Mouse (Mus musculus) limb, embryonic 12.5 days (tissue): Measurements from ENCODE around the gene Cacna1d. TPM values are rescaled to one million over a fixed set of nuclear protein-coding genes. Genes with fewer than 3 reads are reported as not detected.

Experiments used
- ATAC-seq: fragments of 200-750 bp; cut with Nextera tagmentation; 2 replicates; pipeline ENCODE4 v1.8.0; 2017; ENCODE audit warnings: low read depth, moderate TSS enrichment; ENCODE audit not compliant: insufficient number of reproducible peaks, insufficient read depth, low FRiP score, low TSS enrichment
- H3K27ac ChIP-seq: fragments of 300-500 bp; sonication (generic); 2 replicates; pipeline ENCODE4 v1.5.1; 2016; ENCODE audit warnings: mild to moderate bottlenecking, moderate library complexity
- H3K27me3 ChIP-seq: fragments of 300-500 bp; sonication (generic); 2 replicates; pipeline ENCODE4 v1.6.1; 2016; ENCODE audit warnings: mild to moderate bottlenecking, moderate library complexity
- H3K36me3 ChIP-seq: fragments of 300-500 bp; sonication (generic); 2 replicates; pipeline ENCODE4 v1.6.1; 2016; ENCODE audit warnings: mild to moderate bottlenecking, moderate library complexity
- H3K4me1 ChIP-seq: fragments of 300-500 bp; sonication (generic); replicated peaks from 2 replicates; pipeline ENCODE4 v1.6.1; 2016
- H3K4me2 ChIP-seq: fragments of 300-500 bp; sonication (generic); 2 replicates; pipeline ENCODE4 v1.6.1; 2016; ENCODE audit warnings: mild to moderate bottlenecking, moderate library complexity
- H3K4me3 ChIP-seq: fragments of 300-500 bp; sonication (generic); replicated peaks from 2 replicates; pipeline ENCODE4 v1.5.1; 2016; ENCODE audit warnings: mild to moderate bottlenecking
- H3K9ac ChIP-seq: fragments of 300-500 bp; sonication (generic); replicated peaks from 2 replicates; pipeline ENCODE4 v1.6.1; 2016; ENCODE audit warnings: mild to moderate bottlenecking, moderate library complexity
- H3K9me3 ChIP-seq: fragments of 300-500 bp; sonication (generic); 2 replicates; pipeline ENCODE4 v1.6.1; 2016; ENCODE audit warnings: mild to moderate bottlenecking, moderate library complexity
- WGBS: fragments of 180-500 bp; shearing (Covaris S2); methylation state at CpG from one replicate; pipeline ENCODE4 v1.1.7; 2016; 5-methylcytosine and 5-hydroxymethylcytosine counted together
- polyA plus RNA-seq: library from polyadenylated mRNA; unstranded; fragments of >200 nt; fragmentation: Nextera tagmentation; extraction: Ambion mirVana; gene quantifications from 2 replicates; pipeline ENCODE4 v1.2.1, GENCODE M21; 2016

The Cacna1d gene
- 3.0 and 3.6 TPM in 2 replicates for polyA plus RNA-seq

DNA sequence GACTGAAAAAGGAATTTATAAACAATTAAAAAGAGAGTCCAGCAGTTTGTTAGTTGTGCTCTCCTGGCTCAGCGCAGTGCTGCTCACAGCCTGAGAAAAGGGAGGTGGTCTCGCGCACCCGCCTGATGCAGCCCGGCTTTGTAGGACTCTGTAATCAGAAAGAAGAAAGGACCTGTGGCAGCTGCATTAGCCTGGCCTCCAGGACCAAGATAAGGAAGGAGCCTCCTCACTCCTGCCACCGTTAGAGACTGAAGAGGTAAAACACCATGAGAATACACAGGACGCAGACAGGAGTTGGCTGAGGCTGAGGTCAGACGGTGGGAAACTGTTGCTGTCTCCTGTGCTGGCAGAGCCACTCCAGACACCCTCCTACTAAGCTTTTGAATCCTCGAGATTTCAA lies at the start of gene Cacna1d:
TSS of gene Cacna1d (minus strand) at position 114 of the 400 bp plus-strand sequence.
- no peak within 1 kb of the TSS for H3K4me2 ChIP-seq
- H3K27me3 ChIP-seq = no peaks in the 10 kb centered on the region
- no peaks in the 10 kb centered on the region for H3K9me3 ChIP-seq
- H3K27ac ChIP-seq = no peak within 1 kb of the TSS
- H3K9ac ChIP-seq = no peak within 1 kb of the TSS
- peaks cover 89% of the 10 kb centered on the region for H3K36me3 ChIP-seq
- ATAC-seq = no peak
- H3K4me3 ChIP-seq = no peak within 1 kb of the TSS
- 84% methylated on average over 9 of the region's 9 CpGs for WGBS
- H3K4me1 ChIP-seq = no peaks in the 10 kb centered on the region

GRCm38 (mm10) chr14:30533780-30534450 lies 42.7 kb upstream of the Cacna1d start:
- no peaks in the 10 kb centered on the region for H3K27me3 ChIP-seq
- H3K4me1 ChIP-seq = no peaks in the 10 kb centered on the region
- no peak for ATAC-seq
- no peak overlapping the region for H3K4me3 ChIP-seq
- 88% methylated on average over 6 of the region's 6 CpGs for WGBS
- peaks cover 6% of the 10 kb centered on the region for H3K36me3 ChIP-seq
- H3K27ac ChIP-seq = no peak overlapping the region
- H3K4me2 ChIP-seq = no peak overlapping the region
- no peaks in the 10 kb centered on the region for H3K9me3 ChIP-seq
- H3K9ac ChIP-seq = no peak overlapping the region

DNA sequence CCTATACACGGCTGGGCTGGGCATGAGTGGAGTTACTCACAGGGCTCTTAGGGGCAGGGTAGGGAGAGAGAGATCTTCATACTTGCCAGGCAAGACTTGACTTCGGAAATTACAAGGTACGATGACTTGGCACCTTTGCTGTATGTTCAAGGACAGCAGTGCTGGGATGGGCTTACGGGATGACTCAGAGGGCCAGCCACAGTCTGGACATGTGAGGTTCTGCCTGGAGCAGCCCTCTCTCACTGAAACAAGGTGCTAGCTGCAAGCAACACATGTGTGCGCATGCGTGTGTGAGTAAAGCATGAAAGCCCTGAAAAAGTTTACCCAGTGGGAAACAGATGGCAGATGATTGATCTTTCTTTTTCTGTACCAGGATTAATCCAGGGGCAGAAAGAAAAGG lies 40.6 kb upstream of the Cacna1d start:
- H3K4me2 ChIP-seq = no peak overlapping the region
- H3K9ac ChIP-seq = no peak overlapping the region
- WGBS = 92% methylated on average over 6 of the region's 6 CpGs
- ATAC-seq = no peak
- H3K36me3 ChIP-seq = peaks cover 23% of the 10 kb centered on the region
- no peaks in the 10 kb centered on the region for H3K9me3 ChIP-seq
- no peak overlapping the region for H3K27ac ChIP-seq
- no peaks in the 10 kb centered on the region for H3K4me1 ChIP-seq
- H3K4me3 ChIP-seq = no peak overlapping the region
- H3K27me3 ChIP-seq = no peaks in the 10 kb centered on the region

- WGBS = 89% methylated on average over 5 of the region's 5 CpGs
- no peak overlapping the region for H3K9ac ChIP-seq
Observed at GRCm38 (mm10) chr14:30531431-30531830, 40.2 kb upstream of the Cacna1d start.

DNA sequence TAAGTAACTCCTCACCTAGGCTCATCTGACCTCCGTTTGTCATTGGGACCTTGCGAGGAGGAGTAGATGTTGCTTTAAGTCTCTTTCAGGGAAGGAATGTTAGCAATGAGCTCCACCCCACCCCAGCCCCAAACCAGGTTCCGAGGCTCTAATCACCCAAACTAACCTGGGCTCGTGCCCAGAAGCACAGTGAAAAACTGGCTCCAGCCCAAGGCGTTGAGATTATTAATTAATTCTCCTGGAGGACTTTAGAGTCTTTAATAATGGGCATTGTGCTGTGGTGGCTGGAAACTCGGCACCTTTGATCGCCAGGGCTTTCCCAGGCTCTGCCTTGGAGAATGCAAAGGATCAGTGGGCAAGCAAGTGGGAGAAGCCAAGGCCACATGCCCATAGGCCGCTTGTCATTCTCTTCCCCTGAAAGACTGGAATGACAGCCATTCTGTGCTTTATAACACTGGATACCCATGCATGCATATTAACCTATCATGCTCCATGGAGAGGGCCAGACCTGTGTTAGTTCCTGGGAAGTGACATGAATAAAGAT lies 39.5 kb upstream of the Cacna1d start:
- Histone ChIP-seq H3K9me3 (no peaks in the 10 kb centered on the region), H3K4me3 (no peak overlapping the region), H3K36me3 (peaks cover 32% of the 10 kb centered on the region), H3K9ac (no peak overlapping the region), H3K4me1 (no peaks in the 10 kb centered on the region), H3K4me2 (no peak overlapping the region), H3K27me3 (no peaks in the 10 kb centered on the region), H3K27ac (no peak overlapping the region)
- no peak for ATAC-seq
- 80% methylated on average over 8 of the region's 8 CpGs for WGBS

More at GRCm38 (mm10) chr14:30531431-30531830, 40.2 kb upstream of the Cacna1d start:
- no peaks in the 10 kb centered on the region for H3K9me3 ChIP-seq
- no peak overlapping the region for H3K27ac ChIP-seq
- no peak overlapping the region for H3K4me2 ChIP-seq
- ATAC-seq = no peak
- no peaks in the 10 kb centered on the region for H3K4me1 ChIP-seq
- H3K4me3 ChIP-seq = no peak overlapping the region
- no peaks in the 10 kb centered on the region for H3K27me3 ChIP-seq
- peaks cover 26% of the 10 kb centered on the region for H3K36me3 ChIP-seq

DNA sequence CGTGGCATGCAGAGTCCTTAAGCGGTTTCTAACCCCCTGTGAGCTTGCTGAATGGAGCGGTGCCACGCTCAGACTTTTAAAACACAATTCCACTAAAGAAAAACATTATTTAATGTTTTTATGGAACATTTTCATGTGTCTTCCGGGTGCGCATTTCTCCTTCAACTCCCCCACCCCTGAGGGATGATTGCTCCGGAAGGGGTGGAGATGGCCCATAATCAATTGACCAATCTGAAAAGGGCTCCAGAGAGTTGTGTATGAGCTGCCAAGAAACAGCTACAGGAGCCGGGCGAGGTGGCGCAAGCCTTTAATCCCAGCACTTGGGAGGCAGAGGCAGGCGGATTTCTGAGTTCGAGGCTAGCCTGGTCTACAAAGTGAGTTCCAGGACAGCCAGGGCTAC lies 38.2 kb upstream of the Cacna1d start:
- ATAC-seq = no peak
- Histone ChIP-seq H3K4me1 (no peaks in the 10 kb centered on the region), H3K4me2 (no peak overlapping the region), H3K27ac (no peak overlapping the region), H3K27me3 (no peaks in the 10 kb centered on the region), H3K9ac (no peak overlapping the region), H3K9me3 (no peaks in the 10 kb centered on the region), H3K36me3 (peaks cover 46% of the 10 kb centered on the region), H3K4me3 (no peak overlapping the region)
- WGBS = 96% methylated on average over 12 of the region's 12 CpGs

DNA sequence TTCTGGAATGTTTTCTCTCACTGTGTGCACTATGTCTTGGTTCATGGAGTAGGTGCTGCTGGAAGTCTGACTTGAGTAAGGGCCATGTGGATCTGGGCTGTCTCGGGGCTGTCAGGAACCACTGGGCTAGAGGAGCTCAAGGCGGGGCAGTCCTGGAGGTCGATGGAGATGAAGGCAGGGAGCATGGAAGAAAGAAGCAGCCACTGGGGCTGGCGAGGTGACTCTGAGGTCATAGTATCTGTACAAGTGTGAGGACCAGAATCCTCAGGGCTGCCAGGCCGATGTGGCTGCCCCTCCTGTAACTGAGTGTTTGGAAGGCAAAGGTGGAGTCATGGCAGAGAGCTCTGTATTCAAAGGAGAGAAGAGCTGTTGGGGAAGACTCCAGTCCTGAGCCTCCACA lies 37.7 kb upstream of the Cacna1d start:
- no peak for ATAC-seq
- Histone ChIP-seq H3K4me3 (no peak overlapping the region), H3K9ac (no peak overlapping the region), H3K4me1 (no peaks in the 10 kb centered on the region), H3K27me3 (no peaks in the 10 kb centered on the region), H3K36me3 (peaks cover 51% of the 10 kb centered on the region), H3K9me3 (no peaks in the 10 kb centered on the region), H3K4me2 (no peak overlapping the region), H3K27ac (no peak overlapping the region)
- 80% methylated on average over 5 of the region's 5 CpGs for WGBS

GRCm38 (mm10) chr14:30528392-30528791 lies 37.1 kb upstream of the Cacna1d start:
- H3K4me2 ChIP-seq = no peak overlapping the region
- H3K27ac ChIP-seq = no peak overlapping the region
- no peak for ATAC-seq
- 84% methylated on average over 10 of the region's 10 CpGs for WGBS
- H3K9me3 ChIP-seq = no peaks in the 10 kb centered on the region
- H3K4me3 ChIP-seq = no peak overlapping the region
- H3K36me3 ChIP-seq = peaks cover 56% of the 10 kb centered on the region
- no peaks in the 10 kb centered on the region for H3K27me3 ChIP-seq
- no peak overlapping the region for H3K9ac ChIP-seq
- H3K4me1 ChIP-seq = no peaks in the 10 kb centered on the region

- peaks cover 97% of the 10 kb centered on the region for H3K36me3 ChIP-seq
- H3K27me3 ChIP-seq = no peaks in the 10 kb centered on the region
- no peaks in the 10 kb centered on the region for H3K4me1 ChIP-seq
- no peak overlapping the region for H3K9ac ChIP-seq
- ATAC-seq = no peak
- H3K9me3 ChIP-seq = no peaks in the 10 kb centered on the region
- 90% methylated on average over 6 of the region's 6 CpGs for WGBS
- H3K27ac ChIP-seq = no peak overlapping the region
- H3K4me3 ChIP-seq = no peak overlapping the region
- H3K4me2 ChIP-seq = no peak overlapping the region
Observed at GRCm38 (mm10) chr14:30523356-30523755, 32.1 kb upstream of the Cacna1d start.

DNA sequence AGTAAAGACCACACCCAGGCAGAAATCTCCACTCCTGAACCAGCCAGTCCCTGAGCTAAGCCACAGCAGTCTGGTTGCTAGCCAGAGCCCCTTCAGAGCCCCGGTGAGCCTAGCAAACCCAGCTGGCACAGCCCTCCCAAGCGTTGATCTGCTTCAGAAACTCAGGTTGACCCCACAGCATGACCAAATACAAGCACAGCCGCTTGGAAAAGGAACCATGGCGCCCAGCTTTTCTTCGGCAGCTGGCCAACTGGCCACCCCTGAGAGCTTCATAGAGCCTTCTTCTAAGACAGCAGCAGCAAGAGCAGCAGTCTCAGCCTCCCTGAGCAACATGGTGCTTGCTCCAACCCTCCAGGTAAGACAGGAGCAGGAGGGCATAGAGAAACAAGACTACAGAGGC lies 28.1 kb upstream of the Cacna1d start:
- H3K4me2 ChIP-seq = no peak overlapping the region
- H3K27ac ChIP-seq = no peak overlapping the region
- no peaks in the 10 kb centered on the region for H3K4me1 ChIP-seq
- H3K4me3 ChIP-seq = no peak overlapping the region
- no peaks in the 10 kb centered on the region for H3K9me3 ChIP-seq
- whole genome bisulfite sequencing = 91% methylated on average over 5 of the region's 5 CpGs
- no peak overlapping the region for H3K9ac ChIP-seq
- no peak for ATAC-seq
- peaks cover 95% of the 10 kb centered on the region for H3K36me3 ChIP-seq
- H3K27me3 ChIP-seq = no peaks in the 10 kb centered on the region

DNA sequence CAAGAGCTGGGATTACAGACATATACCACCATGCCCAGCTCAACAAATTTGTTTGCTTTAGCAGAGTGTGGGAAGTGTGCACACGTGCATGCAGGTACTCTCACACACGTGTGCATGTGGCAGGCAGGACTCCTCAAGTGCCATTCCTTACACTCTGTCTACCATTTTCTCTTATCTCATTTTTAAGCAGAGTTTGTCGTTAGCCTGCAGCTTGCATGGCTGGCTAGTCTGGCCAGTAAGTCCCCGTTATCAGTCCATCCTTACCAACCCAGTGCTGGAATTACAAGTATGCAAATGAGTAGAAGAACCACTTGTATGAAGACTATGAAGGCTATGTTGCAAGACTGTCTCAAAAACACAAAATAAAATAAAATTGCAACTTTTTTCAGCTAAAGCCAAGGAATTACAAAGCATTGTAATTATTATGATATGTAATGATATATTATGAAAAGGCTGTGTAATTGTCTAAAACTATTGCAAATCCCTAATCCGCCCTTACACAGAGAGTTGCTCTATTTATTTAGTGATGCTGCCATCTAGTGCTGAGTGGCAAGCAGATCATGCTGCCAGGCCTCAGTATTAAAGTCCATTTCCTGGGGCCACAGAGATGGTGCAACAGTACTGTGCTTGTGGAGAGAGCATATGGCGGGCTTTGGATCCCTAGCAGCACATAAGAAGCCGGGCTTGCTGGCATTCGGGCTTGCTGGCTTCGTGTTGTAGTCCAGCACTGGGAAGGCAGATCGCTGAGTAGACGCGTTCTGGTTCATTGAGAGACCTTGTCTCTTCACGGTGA lies 24.9 kb upstream of the Cacna1d start:
- H3K27ac ChIP-seq = no peak overlapping the region
- ATAC-seq = no peak
- H3K9me3 ChIP-seq = no peaks in the 10 kb centered on the region
- no peak overlapping the region for H3K4me3 ChIP-seq
- no peak overlapping the region for H3K9ac ChIP-seq
- peaks cover 90% of the 10 kb centered on the region for H3K36me3 ChIP-seq
- H3K27me3 ChIP-seq = no peaks in the 10 kb centered on the region
- 92% methylated on average over 13 of the region's 13 CpGs for WGBS
- H3K4me1 ChIP-seq = no peaks in the 10 kb centered on the region
- no peak overlapping the region for H3K4me2 ChIP-seq
